Comparison of ENCODE assay signal across 17 mouse cellular contexts in the genomic region with DNA sequence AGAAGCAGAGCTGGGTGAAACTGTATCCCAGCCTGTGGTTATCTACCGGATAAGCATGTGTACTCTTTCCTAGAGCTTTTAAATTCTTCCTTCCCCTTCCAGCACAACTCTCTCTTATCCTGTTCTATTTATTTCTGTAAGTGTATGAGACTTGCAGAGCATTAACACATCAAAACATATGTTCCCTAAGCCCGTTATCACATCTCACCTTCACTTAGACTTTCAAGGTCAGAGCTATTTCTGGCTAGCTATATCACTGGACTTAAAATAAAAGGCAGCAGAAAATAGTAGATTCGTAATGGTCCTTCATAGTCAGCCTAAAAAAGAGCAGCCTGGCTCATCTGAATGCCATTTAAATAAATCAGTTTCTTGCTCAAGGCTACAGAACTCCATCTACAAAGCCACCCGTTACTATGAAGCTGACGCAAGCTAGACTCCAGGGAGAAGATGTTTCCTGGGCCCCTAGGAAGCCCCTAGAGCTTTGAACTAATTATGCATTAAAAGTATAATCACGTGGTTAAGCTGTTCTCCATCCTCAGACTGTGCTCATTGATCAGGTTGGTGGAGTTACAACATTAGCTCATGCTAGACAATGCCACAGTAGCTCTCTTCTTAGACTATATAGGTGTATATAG. TPM values are rescaled to one million over a fixed set of nuclear protein-coding genes. Genes with fewer than 3 reads are reported as not detected.
DNase-seq lines count a peak whose midpoint lies in the region; ATAC-seq and TF ChIP-seq lines count a peak whose summit lies in the region.
"Had no signal": no experiment of that assay in that cellular context is flagged by ENCODE, and none has a peak within 500 bp of the region (broad histone marks: within the 10 kb centered on the region; RNA-seq: fewer than 3 reads in every experiment).

No protein-coding gene starts in this region.

- H3K27me3 ChIP-seq in forebrain, embryonic 12.5 days, result no peaks in the 10 kb centered on the region
- H3K27me3 ChIP-seq in forebrain, embryonic 10.5 days (ENCODE audit: poor library complexity, severe bottlenecking), result no peaks in the 10 kb centered on the region
- no peaks in the 10 kb centered on the region for H3K27me3 ChIP-seq in heart, embryonic 16.5 days (ENCODE audit: control insufficient read depth, insufficient read depth, low read length)
- H3K27me3 ChIP-seq in midbrain, embryonic 14.5 days (ENCODE audit: control insufficient read depth, insufficient read depth, low read length), result no peaks in the 10 kb centered on the region
- H3K27me3 ChIP-seq: lung, embryonic 15.5 days had no signal

- no peaks in the 10 kb centered on the region for H3K9me3 ChIP-seq in forebrain, embryonic 12.5 days
- H3K9me3 ChIP-seq in forebrain, embryonic 10.5 days, result no peaks in the 10 kb centered on the region
- no peaks in the 10 kb centered on the region for H3K9me3 ChIP-seq in heart, embryonic 16.5 days (replicated peaks; ENCODE audit: control insufficient read depth, low read length)
- H3K9me3 ChIP-seq in midbrain, embryonic 14.5 days (ENCODE audit: control insufficient read depth, low read length), result no peaks in the 10 kb centered on the region
- H3K9me3 ChIP-seq: lung, embryonic 15.5 days had no signal

- no peak overlapping the region for H3K9ac ChIP-seq in forebrain, embryonic 12.5 days
- 0 out of 2 replicates have a peak overlapping the region, but pooled peaks have one; percentile 18 for H3K9ac ChIP-seq in heart, embryonic 16.5 days (ENCODE audit: low read length)
- no peak overlapping the region for H3K9ac ChIP-seq in midbrain, embryonic 14.5 days (replicated peaks; ENCODE audit: low read length)
- H3K9ac ChIP-seq: lung, embryonic 15.5 days had no signal

- no peaks in the 10 kb centered on the region for H3K36me3 ChIP-seq in forebrain, embryonic 12.5 days (replicated peaks)
- H3K36me3 ChIP-seq in forebrain, embryonic 10.5 days (replicated peaks), result no peaks in the 10 kb centered on the region
- H3K36me3 ChIP-seq in heart, embryonic 16.5 days (ENCODE audit: control insufficient read depth, insufficient read depth), result no peaks in the 10 kb centered on the region
- H3K36me3 ChIP-seq in midbrain, embryonic 14.5 days (ENCODE audit: control insufficient read depth, insufficient read depth, low read length), result no peaks in the 10 kb centered on the region
- H3K36me3 ChIP-seq: lung, embryonic 15.5 days had no signal

- intact Hi-C loops in heart, postnatal 36 days (cut with DNase I), result no loop called here

- ATAC-seq in forebrain, embryonic 12.5 days (ENCODE audit: low FRiP score), result no peak
- peak; percentile 93 for ATAC-seq in heart, embryonic 16.5 days (replicated peaks; ENCODE audit: extremely low read depth, insufficient read depth, low FRiP score)
- ATAC-seq in midbrain, embryonic 14.5 days (ENCODE audit: low FRiP score, low TSS enrichment), result peak; percentile 37; the same call in 1 of the 2 replicates
- ATAC-seq: inflammation-experienced regulatory T-cells, adult 6 months had no signal

- DNase-seq in forebrain, embryonic 10.5 days (ENCODE audit: extremely low spot score, low spot score), result no peak
- DNase-seq in heart, postnatal 36 days, result no peak
- peak; percentile 56 for DNase-seq in brain, embryonic 14.5 days (ENCODE audit: low read depth)
- DNase-seq in midbrain, embryonic 14.5 days, result peak; percentile 57
- DNase-seq in liver, result no peak
- no peak for DNase-seq in thymus, adult 18-20 months
- DNase-seq: cerebellum, adult 8-10 months; thymus, postnatal 14 days had no signal

- H3K4me2 ChIP-seq in forebrain, embryonic 12.5 days, result no peak overlapping the region
- H3K4me2 ChIP-seq in heart, embryonic 16.5 days (ENCODE audit: low read depth, low read length), result peak overlapping the region; percentile 34
- no peak overlapping the region for H3K4me2 ChIP-seq in midbrain, embryonic 14.5 days (ENCODE audit: low read length)
- H3K4me2 ChIP-seq: liver, embryonic 11.5 days; lung, embryonic 15.5 days had no signal

- no peak overlapping the region for H3K4me3 ChIP-seq in forebrain, embryonic 12.5 days (replicated peaks)
- no peak overlapping the region for H3K4me3 ChIP-seq in forebrain, embryonic 10.5 days
- no peak overlapping the region for H3K4me3 ChIP-seq in heart, embryonic 16.5 days (ENCODE audit: low read length)
- H3K4me3 ChIP-seq in midbrain, embryonic 14.5 days (replicated peaks; ENCODE audit: low read depth, low read length), result no peak overlapping the region
- H3K4me3 ChIP-seq: erythroblast, embryonic 14.5 days; lung, embryonic 15.5 days had no signal

- 67% methylated on average over 6 of the region's 6 CpGs for WGBS in forebrain, embryonic 12.5 days
- WGBS in forebrain, embryonic 10.5 days, result 85% methylated on average over 6 of the region's 6 CpGs
- 29% methylated on average over 6 of the region's 6 CpGs for WGBS in heart, embryonic 16.5 days
- WGBS in midbrain, embryonic 14.5 days, result 44% methylated on average over 6 of the region's 6 CpGs

- TF ChIP-seq CTCF in brain, embryonic 14.5 days (IDR thresholded peaks at IDR 0.05; ENCODE audit: borderline replicate concordance, extremely low read depth, insufficient read depth, insufficient read length), result no peak

- 0 out of 2 replicates have a peak overlapping the region, but pooled peaks have one; percentile 8 for H3K27ac ChIP-seq in forebrain, embryonic 12.5 days
- H3K27ac ChIP-seq in forebrain, embryonic 10.5 days, result no peak overlapping the region
- H3K27ac ChIP-seq in heart, embryonic 16.5 days (ENCODE audit: low read length), result peak overlapping the region; percentile 96
- H3K27ac ChIP-seq in midbrain, embryonic 14.5 days (replicated peaks; ENCODE audit: low read depth, low read length), result peak overlapping the region; percentile 60
- H3K27ac ChIP-seq: lung, embryonic 15.5 days had no signal

- TF ChIP-seq POLR2A in brain, embryonic 14.5 days (IDR thresholded peaks at IDR 0.05; ENCODE audit: borderline replicate concordance, extremely low read depth, insufficient read depth, insufficient read length, poor library complexity, severe bottlenecking), result no peak

- H3K4me1 ChIP-seq in forebrain, embryonic 12.5 days, result no peaks in the 10 kb centered on the region; the same call in 1 of the 2 replicates
- H3K4me1 ChIP-seq in forebrain, embryonic 10.5 days, result no peaks in the 10 kb centered on the region
- peaks cover 8% of the 10 kb centered on the region for H3K4me1 ChIP-seq in heart, embryonic 16.5 days (ENCODE audit: control insufficient read depth, insufficient read depth, low read length)
- peaks cover 6% of the 10 kb centered on the region; the same call in 1 of the 2 replicates for H3K4me1 ChIP-seq in midbrain, embryonic 14.5 days (ENCODE audit: control insufficient read depth, insufficient read depth, low read length)
- H3K4me1 ChIP-seq: lung, embryonic 15.5 days had no signal

RNA-seq across cellular contexts. Expression of a gene that starts 18.8 kb away (rescaled TPM):
- polyA plus RNA-seq in forebrain, embryonic 12.5 days (2016; fragmentation: Nextera tagmentation; extraction: Ambion mirVana), result 0.70 and 1.0 TPM in 2 replicates
- 0.06 and 0.53 TPM in 2 replicates for polyA plus RNA-seq in forebrain, embryonic 10.5 days (2016; fragmentation: Nextera tagmentation; extraction: Ambion mirVana)
- 4.6 TPM in 2 replicates for polyA plus RNA-seq in heart, embryonic 16.5 days (2015; fragmentation: Nextera tagmentation; extraction: Ambion mirVana)
- total RNA-seq in heart, postnatal 36 days (2021), result 1 to 10 TPM; 1.3 to 2.8 TPM
- 1.8 and 3.0 TPM in 2 replicates for polyA plus RNA-seq in brain, embryonic 14.5 days (2012; rRNA removed)
- polyA plus RNA-seq in midbrain, embryonic 14.5 days (2014; fragmentation: Nextera tagmentation; extraction: Ambion mirVana), result 4.0 and 4.6 TPM in 2 replicates
- total RNA-seq: megakaryocyte, adult 5-6 weeks had no signal
- polyA plus RNA-seq: erythroblast, embryonic 14.5 days; kidney, embryonic 14.5 days; small intestine, adult 2 months had no signal

Comparison
In these comparisons a context has a peak if more than half of its experiments do, and no peak if none do; other contexts are left out.
1. DNase-seq: peak in brain, embryonic 14.5 days (single experiment) and midbrain, embryonic 14.5 days (single experiment); none in forebrain, embryonic 10.5 days (single experiment), heart, postnatal 36 days (0 of 2), liver (single experiment) and thymus, adult 18-20 months (0 of 2).